Mouse (Mus musculus): Measurements from ENCODE around the gene Map7.

GRCm38 (mm10) chr10:20171209-20171608, 22.9 kb downstream of the Map7 start:
- TF ChIP-seq CTCF (IDR thresholded peaks at IDR 0.05; ENCODE audit: low read depth, low read length) (no peak), POLR2A (IDR thresholded peaks at IDR 0.05; ENCODE audit: extremely low read depth, insufficient read depth, low read length) (no peak)

Measured in liver, adult 2 months (tissue).